19 mouse cellular contexts compared by ENCODE assay signal in the genomic region with DNA sequence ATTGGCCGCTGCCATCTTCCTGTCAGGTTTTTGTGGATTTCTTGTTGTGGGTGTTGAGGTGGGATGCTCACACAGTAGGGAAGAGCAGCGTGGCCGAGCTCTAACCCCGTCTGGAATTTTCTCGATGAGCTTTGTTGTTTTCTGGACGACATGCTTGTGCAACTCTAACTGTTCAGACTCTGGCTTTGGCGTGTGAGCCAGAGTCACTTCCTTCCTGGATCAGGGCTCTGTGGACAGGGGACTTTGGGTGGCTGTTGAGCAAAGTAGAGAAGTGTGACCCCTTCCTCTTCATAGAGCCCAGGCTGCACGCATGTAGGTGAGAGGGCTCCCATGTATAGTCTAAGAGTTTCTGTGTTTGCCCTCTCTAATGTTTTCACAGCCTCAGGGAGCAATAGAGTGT. TPM values are rescaled to one million over a fixed set of nuclear protein-coding genes. Genes with fewer than 3 reads are reported as not detected.
DNase-seq lines count a peak whose midpoint lies in the region; ATAC-seq and TF ChIP-seq lines count a peak whose summit lies in the region.
"Had no signal": no experiment of that assay in that cellular context is flagged by ENCODE, and none has a peak within 500 bp of the region (broad histone marks: within the 10 kb centered on the region; RNA-seq: fewer than 3 reads in every experiment).

No protein-coding gene starts in this region.

- no peak overlapping the region for H3K4me2 ChIP-seq in liver, embryonic 11.5 days
- H3K4me2 ChIP-seq: heart, embryonic 15.5 days; hindbrain, embryonic 15.5 days; limb, embryonic 13.5 days; neural tube, embryonic 12.5 days had no signal

- WGBS in liver, adult 2 months, result 19% methylated on average over 8 of the region's 8 CpGs
- WGBS in liver, embryonic 11.5 days, result 51% methylated on average over 8 of the region's 8 CpGs

- H3K4me3 ChIP-seq in gastrocnemius, adult 2 months, result no peak overlapping the region
- H3K4me3 ChIP-seq in liver, adult 2 months (ENCODE audit: insufficient read depth, low read depth, low read length), result no peak overlapping the region
- H3K4me3 ChIP-seq in liver, embryonic 11.5 days (ENCODE audit: low read depth, low read length), result no peak overlapping the region
- no peak overlapping the region for H3K4me3 ChIP-seq in brown adipose tissue, adult 24 weeks (ENCODE audit: insufficient read depth, low read depth, low read length)
- H3K4me3 ChIP-seq: heart, embryonic 15.5 days; hindbrain, embryonic 15.5 days; limb, embryonic 13.5 days; neural tube, embryonic 12.5 days had no signal

- no peak for DNase-seq in gastrocnemius, adult 2 months
- no peak for DNase-seq in gastrocnemius, adult 8-10 months (ENCODE audit: low spot score in 2 of 2)
- peak; percentile 70 for DNase-seq in liver, adult 2 months (ENCODE audit: extremely low read depth, low read depth, low spot score)
- DNase-seq in liver, embryonic 11.5 days (ENCODE audit: low spot score), result no peak
- DNase-seq in left cerebral cortex, postnatal 4 days, result no peak
- DNase-seq in thymus, adult 18-20 months, result no peak
- DNase-seq: adrenal gland, postnatal 14 days; cerebellum, postnatal 14 days; gastrocnemius, postnatal 14 days; kidney, adult 11 months had no signal

- no peak for TF ChIP-seq POLR2A in liver, adult 2 months (IDR thresholded peaks at IDR 0.05; ENCODE audit: extremely low read depth, insufficient read depth, low read length)

- peaks cover 37% of the 10 kb centered on the region; the same call in 1 of the 2 replicates for H3K79me2 ChIP-seq in liver, adult 2 months (ENCODE audit: control insufficient read depth, insufficient read depth, low read length)

- H3K36me3 ChIP-seq in liver, adult 2 months (ENCODE audit: control insufficient read depth, insufficient read depth, low read length), result 0 out of 2 replicates have a peak, but pooled peaks cover 2% of the 10 kb centered on the region
- H3K36me3 ChIP-seq in liver, embryonic 11.5 days (ENCODE audit: control insufficient read depth, insufficient read depth, low read length), result no peaks in the 10 kb centered on the region
- H3K36me3 ChIP-seq: heart, embryonic 15.5 days; hindbrain, embryonic 15.5 days; limb, embryonic 13.5 days; neural tube, embryonic 12.5 days had no signal

- TF ChIP-seq CTCF in gastrocnemius, adult 2 months (IDR thresholded peaks at IDR 0.05), result no peak
- TF ChIP-seq CTCF in liver, adult 2 months (IDR thresholded peaks at IDR 0.05; ENCODE audit: low read depth, low read length), result no peak

- ATAC-seq in liver, embryonic 11.5 days (replicated peaks; ENCODE audit: low FRiP score), result no peak
- peak; percentile 67 for ATAC-seq in megakaryocyte progenitor cell, adult 5-6 weeks (replicated peaks; ENCODE audit: poor library complexity)

- H3K4me1 ChIP-seq in liver, adult 2 months (ENCODE audit: control insufficient read depth, insufficient read depth, low read length), result peaks cover 48% of the 10 kb centered on the region
- H3K4me1 ChIP-seq in liver, embryonic 11.5 days (replicated peaks; ENCODE audit: control insufficient read depth, insufficient read depth, low read length), result peaks cover 6% of the 10 kb centered on the region
- peaks cover 57% of the 10 kb centered on the region for H3K4me1 ChIP-seq in brown adipose tissue, adult 24 weeks (ENCODE audit: control insufficient read depth, insufficient read depth, insufficient read length, low read length)
- H3K4me1 ChIP-seq: hindbrain, embryonic 15.5 days; limb, embryonic 13.5 days; neural tube, embryonic 12.5 days had no signal

- H3K27me3 ChIP-seq in liver, adult 2 months (ENCODE audit: control insufficient read depth, insufficient read depth, low read length), result no peaks in the 10 kb centered on the region
- H3K27me3 ChIP-seq in liver, embryonic 11.5 days (replicated peaks; ENCODE audit: control insufficient read depth, insufficient read depth, low read length), result no peaks in the 10 kb centered on the region
- H3K27me3 ChIP-seq: CH12.LX; heart, embryonic 15.5 days; hindbrain, embryonic 15.5 days; limb, embryonic 13.5 days; neural tube, embryonic 12.5 days had no signal

- no peaks in the 10 kb centered on the region for H3K9me3 ChIP-seq in liver, embryonic 11.5 days (ENCODE audit: control insufficient read depth, low read length)
- H3K9me3 ChIP-seq: heart, embryonic 15.5 days; hindbrain, embryonic 15.5 days; limb, embryonic 13.5 days; neural tube, embryonic 12.5 days had no signal

- H3K9ac ChIP-seq in liver, adult 2 months (ENCODE audit: low read depth, low read length), result no peak overlapping the region
- H3K9ac ChIP-seq in liver, embryonic 11.5 days (ENCODE audit: low read depth, low read length), result no peak overlapping the region
- H3K9ac ChIP-seq: heart, embryonic 15.5 days; hindbrain, embryonic 15.5 days; limb, embryonic 13.5 days; neural tube, embryonic 12.5 days had no signal

- peak overlapping the region; percentile 67 for H3K27ac ChIP-seq in gastrocnemius, adult 2 months
- H3K27ac ChIP-seq in liver, adult 2 months (replicated peaks; ENCODE audit: insufficient read depth, low read depth, low read length), result peak overlapping the region; percentile 61
- no peak overlapping the region for H3K27ac ChIP-seq in liver, embryonic 11.5 days (ENCODE audit: low read depth, low read length)
- peak overlapping the region; percentile 84 for H3K27ac ChIP-seq in brown adipose tissue, adult 24 weeks (replicated peaks; ENCODE audit: low read depth, low read length)
- H3K27ac ChIP-seq: heart, embryonic 15.5 days; hindbrain, embryonic 15.5 days; limb, embryonic 13.5 days; neural tube, embryonic 12.5 days had no signal

- intact Hi-C loops in gastrocnemius, adult 2 months (cut with DNase I), result no loop called here
- intact Hi-C loops in left cerebral cortex, postnatal 4 days (cut with DNase I), result no loop called here

RNA-seq across cellular contexts. Expression of a gene that starts 15.8 kb away (rescaled TPM):
- total RNA-seq in gastrocnemius, adult 2 months (2021), result 1 to 10 TPM; 3.9 to 6.1 TPM
- 1 to 10 TPM; 3.3 to 7.4 (median 4.7) TPM for total RNA-seq in gastrocnemius, adult 8-10 months (2022)
- total RNA-seq in liver, adult 2 months (2014; rRNA removed), result 18.2 and 20.7 TPM in 2 replicates
- polyA plus RNA-seq in liver, adult 2 months (2012; rRNA removed), result 30.8 and 36.1 TPM in 2 replicates
- 14.1 and 14.8 TPM in 2 replicates for polyA plus RNA-seq in liver, embryonic 11.5 days (2014; fragmentation: Nextera tagmentation; extraction: Ambion mirVana)
- polyA plus RNA-seq in brown adipose tissue, adult 24 weeks (2012; ENCODE audit: insufficient read depth, insufficient read length, missing spikeins), result 18.9 and 19.7 TPM in 2 replicates
- total RNA-seq in megakaryocyte progenitor cell, adult 5-6 weeks (2015), result 4.9 and 10.8 TPM in 2 replicates
- total RNA-seq in megakaryocyte progenitor cell, adult 5-6 weeks (2017), result 20.9 and 30.4 TPM in 2 replicates
- total RNA-seq in left cerebral cortex, postnatal 4 days (2021), result 1 to 10 TPM; 7.9 to 8.1 TPM

RNA-seq across cellular contexts. Expression of a gene that starts 30.3 kb away (rescaled TPM):
- total RNA-seq in gastrocnemius, adult 2 months (2021), result 1 to 10 TPM; 5.1 to 5.9 TPM
- 1 to 10 TPM; 5.3 to 7.3 (median 6.2) TPM for total RNA-seq in gastrocnemius, adult 8-10 months (2022)
- total RNA-seq in liver, adult 2 months (2014; rRNA removed), result 7.2 and 9.1 TPM in 2 replicates
- 12.1 and 14.0 TPM in 2 replicates for polyA plus RNA-seq in liver, adult 2 months (2012; rRNA removed)
- polyA plus RNA-seq in liver, embryonic 11.5 days (2014; fragmentation: Nextera tagmentation; extraction: Ambion mirVana), result 24.8 and 29.5 TPM in 2 replicates
- 13.2 and 15.0 TPM in 2 replicates for polyA plus RNA-seq in brown adipose tissue, adult 24 weeks (2012; ENCODE audit: insufficient read depth, insufficient read length, missing spikeins)
- total RNA-seq in megakaryocyte progenitor cell, adult 5-6 weeks (2015), result 14.1 and 22.7 TPM in 2 replicates
- 10.8 and 12.2 TPM in 2 replicates for total RNA-seq in megakaryocyte progenitor cell, adult 5-6 weeks (2017)
- total RNA-seq in left cerebral cortex, postnatal 4 days (2021), result 10 to 100 TPM; 50.0 to 61.8 TPM

RNA-seq across cellular contexts. Expression of a gene that starts 42.7 kb away (rescaled TPM):
- 10 to 100 TPM; 36.4 to 41.1 TPM for total RNA-seq in gastrocnemius, adult 2 months (2021)
- total RNA-seq in gastrocnemius, adult 8-10 months (2022), result 10 to 100 TPM; 41.0 to 65.6 (median 53.0) TPM
- 15.0 and 19.9 TPM in 2 replicates for total RNA-seq in liver, adult 2 months (2014; rRNA removed)
- polyA plus RNA-seq in liver, adult 2 months (2012; rRNA removed), result 15.6 and 16.7 TPM in 2 replicates
- polyA plus RNA-seq in liver, embryonic 11.5 days (2014; fragmentation: Nextera tagmentation; extraction: Ambion mirVana), result 1.2 TPM in 2 replicates
- 18.0 and 29.7 TPM in 2 replicates for polyA plus RNA-seq in brown adipose tissue, adult 24 weeks (2012; ENCODE audit: insufficient read depth, insufficient read length, missing spikeins)
- total RNA-seq in megakaryocyte progenitor cell, adult 5-6 weeks (2015), result 21.3 and 24.4 TPM in 2 replicates
- 108 and 112 TPM in 2 replicates for total RNA-seq in megakaryocyte progenitor cell, adult 5-6 weeks (2017)
- total RNA-seq in left cerebral cortex, postnatal 4 days (2021), result 10 to 100 TPM; 95.0 to 98.1 TPM

RNA-seq across cellular contexts. Expression of a gene that starts 49.5 kb away (rescaled TPM):
- 10 to 100 TPM; 37.3 to 46.0 TPM for total RNA-seq in gastrocnemius, adult 2 months (2021)
- total RNA-seq in gastrocnemius, adult 8-10 months (2022), result 10 to 100 TPM; 37.5 to 44.8 (median 44.1) TPM
- 70.3 and 76.0 TPM in 2 replicates for total RNA-seq in liver, adult 2 months (2014; rRNA removed)
- 75.9 and 80.3 TPM in 2 replicates for polyA plus RNA-seq in liver, adult 2 months (2012; rRNA removed)
- 166 and 173 TPM in 2 replicates for polyA plus RNA-seq in liver, embryonic 11.5 days (2014; fragmentation: Nextera tagmentation; extraction: Ambion mirVana)
- polyA plus RNA-seq in brown adipose tissue, adult 24 weeks (2012; ENCODE audit: insufficient read depth, insufficient read length, missing spikeins), result 158 and 192 TPM in 2 replicates
- 237 and 246 TPM in 2 replicates for total RNA-seq in megakaryocyte progenitor cell, adult 5-6 weeks (2015)
- 117 and 131 TPM in 2 replicates for total RNA-seq in megakaryocyte progenitor cell, adult 5-6 weeks (2017)
- total RNA-seq in left cerebral cortex, postnatal 4 days (2021), result 100 to 1,000 TPM; 166 to 181 TPM

RNA-seq across cellular contexts. Expression of a gene that starts 53.6 kb away (rescaled TPM):
- not detected for total RNA-seq in gastrocnemius, adult 2 months (2021)
- total RNA-seq in gastrocnemius, adult 8-10 months (2022), result not detected
- total RNA-seq in liver, adult 2 months (2014; rRNA removed), result not detected in 2 replicates
- polyA plus RNA-seq in liver, adult 2 months (2012; rRNA removed), result not detected in 2 replicates
- 0.18 TPM in 2 replicates for polyA plus RNA-seq in liver, embryonic 11.5 days (2014; fragmentation: Nextera tagmentation; extraction: Ambion mirVana)
- not detected in 2 replicates for polyA plus RNA-seq in brown adipose tissue, adult 24 weeks (2012; ENCODE audit: insufficient read depth, insufficient read length, missing spikeins)
- not detected in 2 replicates for total RNA-seq in megakaryocyte progenitor cell, adult 5-6 weeks (2015)
- not detected in 2 replicates for total RNA-seq in megakaryocyte progenitor cell, adult 5-6 weeks (2017)
- total RNA-seq in left cerebral cortex, postnatal 4 days (2021), result under 1 TPM in 1 of 2 experiments, not detected in 1; 0.28 TPM
- total RNA-seq: adrenal gland, postnatal 14 days; CH12.LX; gastrocnemius, postnatal 14 days had no signal
- polyA plus RNA-seq: embryonic facial prominence, embryonic 11.5 days; hindbrain, embryonic 15.5 days; large intestine, adult 2 months; limb, embryonic 13.5 days had no signal
